Mouse (Mus musculus): ENCODE measurements around the gene Cdhr4.

The Cdhr4 gene

DNA sequence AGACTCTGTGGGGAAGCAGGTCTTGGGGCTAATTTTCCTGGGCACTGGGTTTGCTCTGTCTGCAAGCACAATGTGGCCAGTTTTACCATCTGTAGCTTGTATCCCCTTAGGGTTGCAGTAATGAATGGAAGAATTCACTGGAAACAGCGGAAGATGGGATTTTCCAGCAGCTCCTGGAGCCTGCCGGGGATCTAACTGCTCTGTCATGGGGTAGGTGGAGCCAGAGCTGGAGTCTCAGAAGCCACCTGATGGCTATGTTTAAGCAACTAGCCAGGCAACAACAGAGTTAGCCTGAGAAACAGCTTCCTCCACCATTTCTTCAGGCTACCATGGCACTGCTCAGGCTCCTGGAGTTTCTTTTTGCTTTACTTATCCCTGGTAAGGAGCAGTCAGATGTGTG is at the start of gene Cdhr4:
Gene Cdhr4, plus strand, starts transcription at position 301 of the 400 bp plus-strand sequence.
- no peak for DNase-seq (ENCODE audit: low read depth, low spot score)

DNA sequence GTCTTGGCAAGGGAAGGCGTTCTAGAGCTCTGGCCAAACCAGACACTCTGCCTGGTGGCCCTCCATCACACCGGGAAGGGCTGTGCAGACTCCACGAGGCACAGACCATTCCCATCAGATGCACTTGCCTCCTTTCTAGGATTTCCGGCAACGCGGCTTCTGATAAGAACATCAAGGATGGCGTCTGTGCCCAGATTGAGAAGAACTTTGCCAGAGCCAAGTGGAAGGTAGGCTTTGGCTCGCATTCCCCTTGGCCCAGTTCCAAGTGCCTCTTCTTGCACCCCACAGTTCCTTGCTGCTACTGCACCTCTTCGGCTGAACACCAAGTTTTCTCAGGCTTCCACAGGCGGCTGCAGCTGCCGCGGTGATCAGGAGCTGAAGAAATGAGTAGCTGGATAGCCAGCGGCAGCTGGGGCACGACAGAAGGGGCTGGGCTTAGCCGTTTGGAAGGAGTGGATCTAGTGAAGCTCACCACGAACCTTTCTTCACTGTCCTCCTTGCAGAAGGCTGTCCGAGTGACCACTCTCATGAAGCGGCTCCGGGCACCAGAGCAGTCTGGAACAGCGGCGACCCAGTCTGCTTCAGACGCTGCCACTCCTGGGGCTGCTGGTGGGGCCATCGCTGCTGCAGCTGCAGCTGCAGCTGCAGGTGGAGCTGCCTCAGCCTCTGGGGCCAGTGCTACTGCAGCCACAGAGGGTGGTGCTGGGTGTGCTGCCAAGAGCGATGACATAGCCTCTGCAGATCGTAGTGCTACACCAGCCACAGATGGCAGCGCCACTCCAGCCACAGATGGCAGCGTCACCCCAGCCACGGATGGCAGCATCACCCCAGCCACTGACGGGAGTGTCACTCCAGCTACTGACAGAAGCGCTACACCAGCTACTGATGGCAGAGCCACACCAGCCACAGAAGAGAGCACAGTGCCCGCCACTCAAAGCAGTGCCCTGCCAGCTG is 44.8 kb upstream of the Cdhr4 start:
- DNase-seq (ENCODE audit: low read depth, low spot score): no peak

DNA sequence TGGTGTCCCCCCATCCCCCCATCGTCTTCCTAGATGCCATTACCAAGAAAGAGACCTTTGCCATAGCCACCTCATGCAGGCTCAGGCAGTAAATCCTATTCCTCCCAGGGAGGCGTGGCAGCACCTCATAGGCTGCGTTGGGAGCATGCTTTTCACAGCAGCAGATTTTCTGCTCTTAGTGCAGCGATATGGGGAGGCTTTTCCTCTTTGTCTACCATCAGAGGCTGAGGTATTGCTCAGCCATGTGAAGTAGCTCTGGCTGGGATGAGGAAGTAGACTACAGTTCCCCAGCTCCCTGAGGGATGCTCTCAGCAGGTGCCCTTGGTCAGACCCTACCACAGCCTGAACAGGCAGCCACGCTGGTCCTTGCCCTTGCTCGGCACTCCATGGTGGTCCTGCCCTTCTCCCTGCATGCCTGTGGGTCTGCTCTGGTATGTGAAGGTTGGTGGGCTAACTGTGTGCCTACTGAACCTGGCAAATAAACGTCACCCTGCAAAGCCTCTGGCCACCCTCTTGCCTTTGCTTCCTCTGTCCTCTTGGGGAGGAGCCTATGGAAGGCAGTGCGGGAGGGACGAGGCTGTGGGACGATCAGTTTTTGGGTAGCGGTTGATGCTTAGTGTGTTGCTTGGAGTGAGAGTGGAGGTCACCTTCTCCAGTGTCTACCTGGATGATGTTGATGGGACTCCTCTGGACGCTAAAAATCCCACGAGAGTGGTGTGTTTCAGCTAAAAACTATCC is 42.9 kb upstream of the Cdhr4 start:
- no peak for DNase-seq (ENCODE audit: low read depth, low spot score)

DNA sequence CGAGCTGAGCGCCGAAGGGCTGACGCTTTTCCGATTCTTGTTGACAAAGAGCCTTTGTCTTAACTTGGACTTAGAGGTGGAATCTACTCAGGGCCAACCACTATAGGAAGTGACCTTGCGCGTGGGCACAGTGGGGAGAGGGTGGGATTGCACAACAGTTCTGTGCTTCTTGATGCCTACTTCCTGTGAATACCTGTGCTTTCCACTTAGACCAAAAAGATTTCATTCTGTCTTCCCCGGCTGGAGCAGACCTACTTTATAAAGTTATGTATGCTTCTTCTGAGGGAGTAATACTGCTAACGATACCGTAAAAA is 42.4 kb upstream of the Cdhr4 start, which contains the start of gene Traip:
Gene Traip, plus strand, starts transcription at position 215 of the 314 bp plus-strand sequence.
- no peak for DNase-seq (ENCODE audit: low read depth, low spot score)

DNA sequence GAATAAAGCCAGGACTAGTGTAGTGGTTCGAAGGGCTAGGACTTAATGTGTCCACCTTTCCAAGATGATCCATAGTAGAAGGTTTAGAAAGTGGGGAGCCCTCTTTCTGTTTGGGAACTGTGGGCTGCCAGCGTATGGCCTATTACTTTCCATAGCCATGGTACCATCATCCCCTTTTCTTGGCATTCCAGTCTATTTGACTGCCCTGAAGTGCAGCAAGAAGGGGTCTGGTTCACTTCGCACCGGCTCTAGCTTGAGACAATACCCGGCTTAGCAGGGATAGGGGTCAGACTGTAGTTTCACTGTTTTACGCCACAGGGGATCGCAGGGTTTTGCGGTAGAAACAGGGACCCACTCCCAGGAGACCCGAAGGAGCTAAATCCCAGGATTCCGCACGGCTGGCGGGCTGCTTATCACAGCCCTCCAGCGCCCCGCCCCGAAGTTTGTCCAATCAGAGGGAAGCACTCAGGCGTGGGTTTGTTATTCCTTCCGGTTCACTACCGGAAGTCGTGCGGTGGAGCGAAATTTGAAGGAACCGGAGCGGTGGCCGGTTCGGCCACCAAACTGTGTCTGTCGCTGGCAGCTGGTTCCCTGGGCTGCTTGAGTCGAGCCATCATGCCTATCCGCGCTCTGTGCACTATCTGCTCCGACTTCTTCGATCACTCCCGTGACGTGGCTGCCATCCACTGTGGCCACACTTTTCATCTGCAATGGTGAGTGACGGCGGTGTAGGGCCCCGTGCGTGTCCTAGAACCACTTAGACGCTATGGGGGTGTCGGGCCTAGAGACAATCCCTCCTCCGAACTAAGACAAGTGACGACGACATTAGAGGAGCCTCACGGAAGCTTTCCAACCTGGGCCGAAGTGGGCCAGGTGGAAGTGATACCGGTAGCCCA is 41.6 kb upstream of the Cdhr4 start:
- no peak for DNase-seq (ENCODE audit: low read depth, low spot score)

DNA sequence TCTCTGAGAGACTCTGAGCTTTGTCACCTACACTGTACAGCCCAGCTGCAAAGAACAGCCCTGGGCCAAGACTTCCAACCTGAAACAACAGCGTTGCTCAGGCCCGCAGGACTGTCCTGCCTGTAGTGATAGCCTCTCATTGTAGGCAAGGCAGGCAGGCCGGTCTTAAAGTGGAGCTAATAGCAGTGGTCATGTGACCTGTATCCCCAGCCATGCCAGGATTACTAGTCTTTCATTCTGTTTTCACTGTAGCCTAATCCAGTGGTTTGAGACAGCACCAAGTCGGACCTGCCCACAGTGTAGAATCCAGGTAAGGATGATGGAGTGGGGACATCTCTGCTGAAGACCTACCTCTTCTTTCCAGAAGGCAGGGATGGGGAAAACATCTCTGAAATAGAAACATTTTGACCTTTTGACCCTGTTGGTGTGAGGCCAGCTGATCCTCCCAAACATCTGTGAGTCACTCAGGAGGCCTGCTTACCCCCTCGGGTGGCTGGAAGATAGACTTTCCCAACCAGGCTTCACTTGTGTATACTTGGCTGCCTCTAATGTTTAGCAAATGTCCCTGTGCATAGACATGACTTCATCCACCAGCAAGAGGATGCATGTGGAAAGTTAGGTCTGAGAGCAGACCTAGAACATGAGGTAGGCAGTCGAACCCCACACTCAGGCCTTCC is 36.5 kb upstream of the Cdhr4 start:
- DNase-seq (ENCODE audit: low read depth, low spot score): no peak

DNA sequence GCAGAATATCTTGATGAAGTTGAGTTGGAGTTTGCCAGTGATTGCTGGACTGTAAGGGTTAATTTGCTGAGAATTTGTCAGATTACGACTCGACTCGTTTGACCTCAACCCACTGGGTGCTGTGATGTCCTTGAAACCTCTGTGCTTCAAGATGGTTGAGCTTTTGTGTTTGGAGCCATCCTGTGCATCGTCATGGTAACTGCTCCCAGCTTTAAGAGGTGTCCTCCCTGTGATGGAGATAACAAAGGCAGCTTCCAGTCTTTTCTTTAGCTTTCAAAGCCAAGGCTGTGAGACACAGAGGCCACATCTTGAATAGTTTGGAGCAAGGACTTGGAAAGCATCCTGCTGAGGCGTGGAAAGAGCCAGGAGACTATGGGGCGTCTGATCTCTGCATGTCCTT is 35.2 kb upstream of the Cdhr4 start:
- DNase-seq (ENCODE audit: low read depth, low spot score): no peak

DNA sequence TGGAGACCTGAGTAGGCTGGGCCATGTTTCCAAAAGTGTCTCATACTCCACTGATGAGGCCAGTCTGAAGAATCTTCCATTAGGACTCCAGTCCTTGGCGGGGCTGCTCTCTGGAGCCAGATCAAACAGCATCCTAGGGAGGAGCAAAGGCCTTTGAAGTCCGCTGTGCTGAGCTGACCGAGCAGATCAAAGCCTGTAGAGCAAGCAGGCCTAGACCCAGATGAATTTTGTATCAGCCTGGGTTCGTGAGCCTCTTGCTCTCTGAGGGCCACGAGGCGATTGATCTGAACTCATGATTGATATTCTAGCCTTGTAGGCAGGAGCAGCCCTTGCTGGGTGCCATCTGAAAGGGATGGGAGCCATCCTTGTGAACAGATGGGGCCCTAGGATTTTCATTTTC is 32.4 kb upstream of the Cdhr4 start:
- no peak for DNase-seq (ENCODE audit: low read depth, low spot score)

DNA sequence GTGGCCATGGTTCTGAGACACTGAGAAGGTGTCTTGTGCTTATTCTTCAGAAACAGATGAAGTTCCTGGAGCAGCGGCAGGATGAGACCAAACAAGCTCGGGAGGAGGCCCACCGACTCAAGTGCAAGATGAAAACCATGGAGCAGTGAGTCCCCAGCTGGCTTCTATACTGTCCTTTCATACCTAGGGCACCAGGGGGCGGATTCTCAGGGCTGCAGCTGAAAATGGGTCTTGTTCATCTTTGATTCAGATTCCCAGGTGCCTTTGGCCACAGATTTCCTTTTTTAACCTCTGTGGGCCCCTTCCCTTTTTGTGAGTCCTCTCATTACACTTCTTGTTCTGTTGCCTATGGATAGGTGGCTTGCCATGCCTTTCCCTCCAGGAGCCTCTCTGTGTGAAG is 31.4 kb upstream of the Cdhr4 start:
- DNase-seq (ENCODE audit: low read depth, low spot score): no peak

DNA sequence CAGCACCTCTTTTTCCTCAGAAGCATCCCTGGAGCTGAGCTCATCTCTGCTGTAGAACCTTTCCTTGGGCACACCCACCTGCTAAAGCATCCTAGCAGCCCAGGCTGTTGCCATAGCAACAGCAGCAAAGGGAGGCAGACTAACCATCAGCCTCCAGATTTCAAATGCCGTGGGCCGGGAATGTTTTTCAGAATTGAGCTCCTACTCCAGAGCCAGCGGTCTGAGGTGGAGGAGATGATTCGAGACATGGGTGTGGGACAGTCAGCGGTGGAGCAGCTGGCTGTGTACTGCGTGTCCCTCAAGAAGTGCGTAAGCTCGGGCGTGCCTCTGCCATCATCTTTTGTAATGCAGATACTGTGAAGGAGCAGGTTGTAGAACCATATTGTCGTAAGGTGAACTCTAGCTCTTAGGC is 30.9 kb upstream of the Cdhr4 start:
- DNase-seq (ENCODE audit: low read depth, low spot score): peak; percentile 61

DNA sequence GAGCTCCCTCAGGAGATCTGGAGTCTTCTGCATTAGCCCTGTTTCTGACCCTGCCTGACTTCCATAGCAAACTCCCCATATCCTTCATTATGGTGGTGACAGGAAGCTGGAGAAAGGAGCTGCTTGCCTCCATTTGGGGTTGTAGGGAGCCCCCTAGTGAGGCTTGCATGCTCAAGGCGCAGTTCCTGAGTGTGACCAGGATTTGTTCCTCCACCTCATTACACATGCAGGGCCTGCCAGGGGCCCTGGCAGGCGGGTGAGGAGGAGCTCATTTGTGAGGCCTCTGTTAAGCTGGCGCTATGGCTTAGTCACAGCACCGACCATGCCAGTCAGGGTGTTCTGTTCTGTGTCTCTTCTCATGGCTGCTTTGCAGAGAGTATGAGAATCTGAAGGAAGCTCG is 30.4 kb upstream of the Cdhr4 start:
- DNase-seq (ENCODE audit: low read depth, low spot score): no peak

DNA sequence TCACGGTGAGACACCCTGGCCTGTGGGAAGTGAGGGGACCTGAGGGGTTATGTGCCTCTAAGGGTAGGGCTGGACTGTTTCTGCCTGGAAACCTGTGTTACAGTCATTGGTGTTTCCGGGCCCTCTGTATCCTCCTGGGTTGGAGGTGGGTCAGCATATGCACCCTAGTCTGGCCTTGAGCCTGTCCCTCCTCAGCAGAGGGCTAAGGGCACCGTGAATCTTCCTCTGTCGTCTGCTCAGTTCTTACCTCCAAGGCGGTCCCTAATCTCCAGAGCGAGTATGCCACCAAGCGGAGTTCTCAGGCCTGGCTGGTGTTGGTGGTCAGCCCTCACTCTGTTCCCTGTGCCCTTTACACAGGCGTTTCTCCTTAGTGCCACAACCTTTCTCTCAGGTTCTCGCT is 29.4 kb upstream of the Cdhr4 start:
- DNase-seq (ENCODE audit: low read depth, low spot score): no peak

DNA sequence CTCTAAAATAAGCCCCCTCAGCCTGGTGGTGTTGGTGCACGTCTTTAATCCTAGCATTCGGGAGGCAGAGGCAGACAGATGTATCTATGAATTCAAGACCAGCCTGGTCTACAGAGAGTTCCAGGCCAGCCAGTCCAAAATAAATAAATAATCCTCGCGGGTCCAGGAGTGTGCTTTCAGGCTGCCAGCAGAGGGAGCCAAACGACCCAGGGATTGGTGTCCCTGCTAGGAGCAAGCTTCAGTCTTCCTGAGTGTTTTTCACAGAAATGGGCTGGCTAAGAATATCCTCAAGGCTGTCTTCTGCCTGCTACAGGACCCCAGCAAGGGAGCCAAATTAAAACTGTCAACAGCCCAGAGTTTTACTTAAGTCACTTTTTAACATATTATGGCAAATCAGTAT is 28.6 kb upstream of the Cdhr4 start:
- no peak for DNase-seq (ENCODE audit: low read depth, low spot score)

DNA sequence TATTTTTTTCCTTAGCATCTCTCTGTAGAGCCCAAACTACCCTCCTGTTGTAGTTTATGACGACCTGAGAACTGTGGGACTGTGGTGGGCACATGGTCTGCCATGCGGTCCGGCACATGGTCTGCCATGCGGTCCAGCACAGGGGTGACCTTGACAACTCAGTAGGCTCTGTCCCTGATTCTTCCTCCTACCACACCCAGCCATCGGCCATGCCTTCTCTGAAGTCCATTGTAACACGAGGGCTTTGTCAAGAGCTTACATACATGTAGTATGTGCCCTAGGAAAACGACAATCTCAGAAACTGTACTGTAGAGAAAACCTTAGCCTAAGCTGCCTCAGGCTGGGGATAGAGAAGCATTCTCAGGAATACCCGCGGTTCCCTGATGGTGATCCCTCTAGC is 27.6 kb upstream of the Cdhr4 start:
- DNase-seq (ENCODE audit: low read depth, low spot score): no peak

DNA sequence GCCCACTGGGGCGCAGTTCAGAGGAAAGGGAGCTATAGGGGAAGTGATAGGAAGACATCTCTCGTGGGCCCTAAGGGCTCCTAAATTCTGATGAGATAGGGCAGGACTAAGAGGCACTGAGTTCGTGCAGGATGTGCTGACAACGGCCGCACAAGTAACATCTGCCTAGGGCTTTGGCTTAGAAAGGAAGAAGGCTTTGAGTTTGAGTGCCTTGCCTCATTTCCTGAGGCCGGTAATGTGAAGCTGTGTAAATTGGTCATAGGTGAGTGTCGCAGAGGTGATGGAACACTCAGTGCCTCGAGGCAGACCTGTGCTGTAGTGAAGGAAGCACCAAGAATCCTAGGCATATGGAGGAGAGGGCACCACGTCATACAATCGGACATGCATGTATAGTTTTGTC is 25.6 kb upstream of the Cdhr4 start:
- DNase-seq (ENCODE audit: low read depth, low spot score): no peak

DNA sequence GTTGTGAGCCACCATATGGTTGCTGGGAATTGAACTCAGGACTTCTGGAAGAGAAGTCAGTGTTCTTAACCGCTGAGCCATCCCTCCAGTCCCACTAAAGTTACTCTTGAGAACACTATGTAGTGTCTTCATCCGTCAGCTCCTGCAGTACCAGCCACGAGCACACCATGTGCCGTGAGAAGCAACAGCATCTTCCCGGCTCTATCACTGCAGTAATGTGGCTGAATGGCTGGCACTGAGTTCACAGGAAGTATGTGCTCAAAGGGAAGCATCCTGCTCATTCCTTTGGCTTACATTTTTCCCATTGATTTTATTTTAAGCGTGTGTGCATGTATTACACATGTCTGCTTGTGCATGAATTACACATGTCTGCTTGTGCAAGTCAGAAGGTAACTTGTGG is 24.9 kb upstream of the Cdhr4 start:
- no peak for DNase-seq (ENCODE audit: low read depth, low spot score)

DNA sequence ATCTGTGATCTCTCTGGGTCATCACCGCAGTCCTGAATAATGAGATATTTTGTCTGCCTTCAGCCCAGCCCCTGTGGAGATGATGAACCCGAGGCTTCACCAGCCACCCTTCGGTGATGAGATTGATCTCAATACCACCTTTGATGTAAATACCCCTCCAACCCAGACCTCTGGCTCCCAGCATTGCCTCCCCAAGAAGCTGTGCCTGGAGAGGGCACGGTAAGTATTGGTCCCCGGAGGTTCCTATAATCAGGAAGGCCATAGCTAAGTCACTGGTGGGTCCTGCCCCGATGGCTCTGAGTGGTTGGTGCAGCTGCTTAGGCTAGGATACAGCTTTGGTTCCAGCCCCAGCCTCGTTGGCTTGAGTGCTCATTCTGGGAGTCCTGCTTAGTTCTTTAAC is 23.8 kb upstream of the Cdhr4 start:
- DNase-seq (ENCODE audit: low read depth, low spot score): no peak

DNA sequence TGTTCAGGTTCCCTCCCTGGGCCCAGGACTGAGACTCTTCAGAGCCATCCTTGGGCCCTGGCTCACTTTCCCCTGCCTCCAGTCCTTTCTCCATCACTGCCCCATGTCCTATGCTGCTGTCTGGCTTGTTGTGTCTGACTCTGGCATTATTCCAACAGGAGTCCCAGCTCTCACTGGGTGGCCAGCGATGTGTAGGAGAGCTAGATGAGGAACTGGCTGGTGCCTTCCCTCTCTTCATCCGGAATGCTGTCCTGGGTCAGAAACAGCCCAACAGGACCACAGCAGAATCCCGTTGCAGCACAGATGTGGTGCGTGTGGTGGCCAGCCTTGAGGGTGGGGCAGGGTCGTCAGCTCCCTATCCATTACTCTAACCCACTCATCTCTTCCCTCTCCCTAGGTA is 22.0 kb upstream of the Cdhr4 start:
- no peak for DNase-seq (ENCODE audit: low read depth, low spot score)

DNA sequence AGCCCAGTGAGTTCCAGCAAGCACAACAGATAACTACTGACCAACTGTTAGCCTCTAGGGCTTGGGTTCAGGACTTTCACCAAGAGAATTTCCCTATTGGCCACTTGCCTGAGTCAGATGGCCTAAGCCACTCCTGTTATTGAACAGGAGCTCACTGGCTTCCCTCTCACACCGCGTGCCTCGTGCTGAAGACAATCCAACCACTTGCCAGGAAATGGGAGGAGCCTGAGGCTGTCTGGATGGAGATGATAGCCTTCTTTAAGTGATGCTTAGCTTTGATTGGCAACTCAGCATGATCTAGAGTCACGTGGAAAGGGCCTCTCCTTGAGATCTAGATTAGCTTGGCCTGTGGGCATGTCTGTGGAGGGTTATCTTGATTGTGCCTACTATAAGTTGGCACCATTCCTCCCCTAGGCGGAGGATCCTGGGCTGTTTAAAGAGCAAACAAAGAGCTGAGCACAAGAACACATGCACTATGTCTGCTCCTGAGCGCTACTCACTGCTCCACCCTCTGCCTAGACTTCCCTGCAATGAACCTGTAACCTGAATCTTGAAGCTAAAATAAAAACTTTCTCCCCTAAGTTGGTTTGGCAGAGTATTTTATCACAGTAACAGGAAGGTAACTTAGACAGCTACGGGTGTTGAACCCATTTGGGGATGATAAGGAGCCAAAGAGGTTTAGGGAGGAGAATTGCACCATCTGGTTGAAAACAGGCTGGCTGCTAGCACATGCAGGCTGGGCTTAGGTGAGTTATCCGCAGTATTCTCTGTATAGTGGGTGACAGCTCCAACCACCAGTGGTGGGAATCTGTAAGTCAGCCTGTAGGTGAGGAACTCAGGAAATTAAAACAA is 20.4 kb upstream of the Cdhr4 start:
- DNase-seq (ENCODE audit: low read depth, low spot score): no peak

DNA sequence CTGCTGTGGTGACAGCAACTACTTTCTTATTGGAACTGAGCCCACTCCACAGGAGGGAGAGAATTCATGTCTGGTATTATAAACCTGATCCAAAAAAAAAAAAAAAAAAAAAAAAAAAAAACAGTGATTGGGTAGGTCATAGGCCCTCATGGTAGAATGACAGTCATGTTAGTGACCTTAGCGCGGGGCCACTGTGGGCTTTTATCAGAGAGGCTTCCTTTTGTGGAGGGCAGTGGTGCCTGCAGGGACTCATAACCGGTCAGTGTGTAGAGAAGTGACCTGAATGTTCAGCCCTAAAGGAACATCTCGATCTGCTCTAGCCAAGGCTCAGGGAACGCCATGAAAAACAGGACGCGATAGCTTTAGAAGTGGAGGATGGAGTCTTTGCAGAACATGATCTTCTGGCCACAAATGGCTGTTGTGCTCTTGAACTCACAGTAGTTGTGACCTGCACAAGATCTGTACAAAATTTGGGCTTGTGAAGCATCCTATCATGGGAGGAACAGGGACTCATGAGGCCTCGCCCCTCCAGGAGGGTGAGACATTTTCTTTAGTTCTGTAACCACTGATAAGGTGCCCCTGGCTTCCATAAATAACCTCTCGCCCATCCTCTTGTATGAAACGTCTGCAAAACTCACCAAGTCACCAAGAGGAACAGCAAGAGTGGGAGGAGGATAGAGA is 17.7 kb upstream of the Cdhr4 start:
- DNase-seq (ENCODE audit: low read depth, low spot score): no peak
